Mouse (Mus musculus) olfactory bulb, adult 2 months (tissue): Measurements from ENCODE around the gene Ptpn4.

Experiments used
- CTCF ChIP-seq: fragments of 200-500 bp; IDR thresholded peaks from 2 replicates; pipeline ENCODE4 v1.5.1; 2012; ENCODE audit warnings: low read depth, mild to moderate bottlenecking, low read length, moderate library complexity; ENCODE audit not compliant: insufficient read depth
- POLR2A ChIP-seq: fragments of 200-500 bp; IDR thresholded peaks from 2 replicates; pipeline ENCODE4 v1.6.1; 2012; ENCODE audit warnings: mild to moderate bottlenecking, low read depth, low read length, moderate library complexity; ENCODE audit not compliant: insufficient read depth

GRCm38 (mm10) chr1:119835726-119836478, 1.5 kb downstream of the Ptpn4 start:
- no peak for TF ChIP-seq CTCF
- no peak for TF ChIP-seq POLR2A
